Mouse (Mus musculus) forebrain, embryonic 13.5 days (tissue): ENCODE measurements around the gene Telo2. TPM values are rescaled to one million over a fixed set of nuclear protein-coding genes. Genes with fewer than 3 reads are reported as not detected.

Source experiments
- ATAC-seq: fragments of 200-750 bp; cut with Nextera tagmentation; 2 replicates; pipeline ENCODE4 v1.8.0; 2017
- H3K27ac ChIP-seq: fragments of 300-500 bp; sonication (generic); 2 replicates; pipeline ENCODE4 v1.5.1; 2015; ENCODE audit warnings: inconsistent platforms, mild to moderate bottlenecking, moderate library complexity
- H3K27me3 ChIP-seq: fragments of 300-500 bp; sonication (generic); 2 replicates; pipeline ENCODE4 v1.6.1; 2015; ENCODE audit warnings: mild to moderate bottlenecking, inconsistent platforms
- H3K36me3 ChIP-seq: fragments of 300-500 bp; sonication (generic); 2 replicates; pipeline ENCODE4 v1.6.1; 2015; ENCODE audit warnings: mild to moderate bottlenecking, inconsistent platforms; ENCODE audit not compliant: poor library complexity, severe bottlenecking
- H3K4me1 ChIP-seq: fragments of 300-500 bp; sonication (generic); 2 replicates; pipeline ENCODE4 v1.6.1; 2015; ENCODE audit warnings: inconsistent platforms
- H3K4me2 ChIP-seq: fragments of 300-500 bp; sonication (generic); 2 replicates; pipeline ENCODE4 v1.6.1; 2015; ENCODE audit warnings: inconsistent platforms, mild to moderate bottlenecking, moderate library complexity
- H3K4me3 ChIP-seq: fragments of 300-500 bp; sonication (generic); 2 replicates; pipeline ENCODE4 v1.5.1; 2015; ENCODE audit warnings: mild to moderate bottlenecking, inconsistent platforms
- H3K9ac ChIP-seq: fragments of 300-500 bp; sonication (generic); 2 replicates; pipeline ENCODE4 v1.6.1; 2015; ENCODE audit warnings: mild to moderate bottlenecking, inconsistent platforms
- H3K9me3 ChIP-seq: fragments of 300-500 bp; sonication (generic); replicated peaks from 2 replicates; pipeline ENCODE4 v1.6.1; 2016; ENCODE audit warnings: inconsistent platforms
- WGBS: fragments of 180-500 bp; shearing (Covaris S2); methylation state at CpG from one replicate; pipeline ENCODE4 v1.1.7; 2015; 5-methylcytosine and 5-hydroxymethylcytosine counted together
- polyA plus RNA-seq: library from polyadenylated mRNA; unstranded; fragments of >200 nt; fragmentation: Nextera tagmentation; extraction: Ambion mirVana; gene quantifications from 2 replicates; pipeline ENCODE4 v1.2.1, GENCODE M21; 2015

Telo2 gene
- polyA plus RNA-seq, 1 experiment from 2014 or later: 41.2 TPM

GRCm38 (mm10) chr17:25123979-25124378 lies 8.2 kb upstream of the Telo2 start:
- no peak overlapping the region for H3K4me2 ChIP-seq
- WGBS: 29% methylated on average over 7 of the region's 7 CpGs
- no peak for ATAC-seq

GRCm38 (mm10) chr17:25120406-25120805 lies 4.6 kb upstream of the Telo2 start, which contains the start of gene Ptx4:
Ptx4 (plus strand) TSS chr17:25120760.
- H3K4me1 ChIP-seq: peaks cover 5% of the 10 kb centered on the region
- no peaks in the 10 kb centered on the region for H3K9me3 ChIP-seq
- H3K27me3 ChIP-seq: peaks cover 13% of the 10 kb centered on the region
- H3K9ac ChIP-seq: no peak within 1 kb of the TSS
- no peak within 1 kb of the TSS for H3K27ac ChIP-seq
- no peak for ATAC-seq
- no peak within 1 kb of the TSS for H3K4me3 ChIP-seq
- H3K36me3 ChIP-seq: no peaks in the 10 kb centered on the region
- H3K4me2 ChIP-seq: no peak within 1 kb of the TSS
- WGBS: 44% methylated on average over 3 of the region's 3 CpGs

More at GRCm38 (mm10) chr17:25123979-25124378, 8.2 kb upstream of the Telo2 start:
- Histone ChIP-seq H3K9me3 (no peaks in the 10 kb centered on the region), H3K36me3 (no peaks in the 10 kb centered on the region), H3K4me3 (no peak overlapping the region), H3K27me3 (peaks cover 11% of the 10 kb centered on the region), H3K27ac (no peak overlapping the region), H3K4me1 (no peaks in the 10 kb centered on the region), H3K9ac (no peak overlapping the region)

- Histone ChIP-seq H3K4me2 (peak overlapping the region; percentile 7; the same call in 1 of the 2 replicates), H3K9ac (no peak overlapping the region), H3K9me3 (no peaks in the 10 kb centered on the region), H3K27ac (no peak overlapping the region), H3K4me3 (no peak overlapping the region), H3K36me3 (peaks cover 15% of the 10 kb centered on the region), H3K4me1 (peaks cover 14% of the 10 kb centered on the region), H3K27me3 (peaks cover 7% of the 10 kb centered on the region)
- WGBS: 34% methylated on average over 4 of the region's 4 CpGs
- no peak for ATAC-seq
Measured at GRCm38 (mm10) chr17:25117263-25117662, 1.5 kb upstream of the Telo2 start.

- Histone ChIP-seq H3K27me3 (peaks cover 4% of the 10 kb centered on the region), H3K9ac (peak overlapping the region; percentile 76), H3K4me2 (peak overlapping the region; percentile 97), H3K36me3 (peaks cover 35% of the 10 kb centered on the region), H3K4me1 (peaks cover 18% of the 10 kb centered on the region), H3K27ac (peak overlapping the region; percentile 89), H3K4me3 (peak overlapping the region; percentile 58), H3K9me3 (no peaks in the 10 kb centered on the region)
- no peak for ATAC-seq
- WGBS: 13% methylated on average over 23 of the region's 23 CpGs
Measured at GRCm38 (mm10) chr17:25114908-25115645, 690 bp downstream of the Telo2 start.

GRCm38 (mm10) chr17:25112423-25112810 lies 3.4 kb downstream of the Telo2 start:
- no peak overlapping the region for H3K27ac ChIP-seq
- WGBS: 84% methylated on average over 3 of the region's 3 CpGs
- peaks cover 59% of the 10 kb centered on the region for H3K36me3 ChIP-seq

GRCm38 (mm10) chr17:25111739-25112422 lies 3.9 kb downstream of the Telo2 start:
- H3K36me3 ChIP-seq: peaks cover 65% of the 10 kb centered on the region

More at GRCm38 (mm10) chr17:25112423-25112810, 3.4 kb downstream of the Telo2 start:
- no peaks in the 10 kb centered on the region for H3K9me3 ChIP-seq
- peaks cover 18% of the 10 kb centered on the region for H3K4me1 ChIP-seq
- no peak overlapping the region for H3K9ac ChIP-seq
- no peak overlapping the region for H3K4me3 ChIP-seq
- no peaks in the 10 kb centered on the region; the same call in 1 of the 2 replicates for H3K27me3 ChIP-seq
- no peak for ATAC-seq
- H3K4me2 ChIP-seq: no peak overlapping the region

GRCm38 (mm10) chr17:25111220-25111619 lies 4.5 kb downstream of the Telo2 start:
- Histone ChIP-seq H3K4me3 (no peak overlapping the region), H3K27ac (no peak overlapping the region), H3K36me3 (peaks cover 71% of the 10 kb centered on the region), H3K27me3 (no peaks in the 10 kb centered on the region), H3K9ac (0 out of 2 replicates have a peak overlapping the region, but pooled peaks have one; percentile 21), H3K4me1 (peaks cover 16% of the 10 kb centered on the region), H3K9me3 (no peaks in the 10 kb centered on the region), H3K4me2 (no peak overlapping the region)
- ATAC-seq: no peak
- 92% methylated on average over 5 of the region's 5 CpGs for WGBS

More at GRCm38 (mm10) chr17:25111739-25112422, 3.9 kb downstream of the Telo2 start:
- H3K9ac ChIP-seq: 0 out of 2 replicates have a peak overlapping the region, but pooled peaks have one; percentile 21
- no peaks in the 10 kb centered on the region for H3K27me3 ChIP-seq
- H3K4me1 ChIP-seq: peaks cover 18% of the 10 kb centered on the region
- no peaks in the 10 kb centered on the region for H3K9me3 ChIP-seq
- ATAC-seq: no peak; the same call in 1 of the 2 replicates
- H3K27ac ChIP-seq: no peak overlapping the region
- no peak overlapping the region for H3K4me3 ChIP-seq
- no peak overlapping the region for H3K4me2 ChIP-seq
- 86% methylated on average over 8 of the region's 8 CpGs for WGBS

GRCm38 (mm10) chr17:25110590-25110989 lies 5.2 kb downstream of the Telo2 start:
- no peak overlapping the region for H3K4me2 ChIP-seq
- peaks cover 13% of the 10 kb centered on the region for H3K4me1 ChIP-seq
- H3K9me3 ChIP-seq: no peaks in the 10 kb centered on the region
- no peak overlapping the region for H3K4me3 ChIP-seq
- H3K9ac ChIP-seq: no peak overlapping the region
- no peak for ATAC-seq
- WGBS: 98% methylated on average over 6 of the region's 6 CpGs
- no peak overlapping the region for H3K27ac ChIP-seq
- H3K27me3 ChIP-seq: no peaks in the 10 kb centered on the region
- H3K36me3 ChIP-seq: peaks cover 78% of the 10 kb centered on the region

GRCm38 (mm10) chr17:25109578-25109977 lies 6.2 kb downstream of the Telo2 start:
- Histone ChIP-seq H3K27me3 (no peaks in the 10 kb centered on the region), H3K4me3 (no peak overlapping the region), H3K9me3 (no peaks in the 10 kb centered on the region), H3K4me1 (peaks cover 6% of the 10 kb centered on the region), H3K36me3 (peaks cover 88% of the 10 kb centered on the region), H3K9ac (no peak overlapping the region), H3K27ac (no peak overlapping the region), H3K4me2 (no peak overlapping the region)
- WGBS: 77% methylated on average over 2 of the region's 2 CpGs
- ATAC-seq: no peak

GRCm38 (mm10) chr17:25107786-25108185 lies 8.0 kb downstream of the Telo2 start:
- Histone ChIP-seq H3K4me3 (no peak overlapping the region), H3K4me2 (no peak overlapping the region), H3K4me1 (peaks cover 4% of the 10 kb centered on the region; the same call in 1 of the 2 replicates), H3K27ac (no peak overlapping the region), H3K9me3 (no peaks in the 10 kb centered on the region), H3K36me3 (peaks cover 96% of the 10 kb centered on the region), H3K9ac (no peak overlapping the region), H3K27me3 (no peaks in the 10 kb centered on the region)
- WGBS: 96% methylated on average over 5 of the region's 16 CpGs
- ATAC-seq: no peak

- ATAC-seq: no peak
Measured at GRCm38 (mm10) chr17:25101338-25101737, 14.4 kb downstream of the Telo2 start.

GRCm38 (mm10) chr17:25100052-25100451 lies 15.7 kb downstream of the Telo2 start:
- 95% methylated on average over 6 of the region's 6 CpGs for WGBS

More at GRCm38 (mm10) chr17:25101338-25101737, 14.4 kb downstream of the Telo2 start:
- no peak overlapping the region for H3K27ac ChIP-seq
- WGBS: 95% methylated on average over 11 of the region's 11 CpGs
- no peaks in the 10 kb centered on the region for H3K9me3 ChIP-seq
- H3K36me3 ChIP-seq: peaks cover 94% of the 10 kb centered on the region
- no peak overlapping the region for H3K4me2 ChIP-seq
- H3K9ac ChIP-seq: no peak overlapping the region
- no peaks in the 10 kb centered on the region for H3K4me1 ChIP-seq
- no peaks in the 10 kb centered on the region for H3K27me3 ChIP-seq
- H3K4me3 ChIP-seq: no peak overlapping the region

More at GRCm38 (mm10) chr17:25100052-25100451, 15.7 kb downstream of the Telo2 start:
- H3K4me1 ChIP-seq: no peaks in the 10 kb centered on the region
- H3K4me2 ChIP-seq: no peak overlapping the region
- peaks cover 86% of the 10 kb centered on the region for H3K36me3 ChIP-seq
- ATAC-seq: no peak
- no peak overlapping the region for H3K4me3 ChIP-seq
- H3K27ac ChIP-seq: no peak overlapping the region
- no peak overlapping the region for H3K9ac ChIP-seq
- H3K27me3 ChIP-seq: no peaks in the 10 kb centered on the region
- H3K9me3 ChIP-seq: no peaks in the 10 kb centered on the region
